Mouse (Mus musculus): ENCODE results near the gene Mcm3ap.

DNA sequence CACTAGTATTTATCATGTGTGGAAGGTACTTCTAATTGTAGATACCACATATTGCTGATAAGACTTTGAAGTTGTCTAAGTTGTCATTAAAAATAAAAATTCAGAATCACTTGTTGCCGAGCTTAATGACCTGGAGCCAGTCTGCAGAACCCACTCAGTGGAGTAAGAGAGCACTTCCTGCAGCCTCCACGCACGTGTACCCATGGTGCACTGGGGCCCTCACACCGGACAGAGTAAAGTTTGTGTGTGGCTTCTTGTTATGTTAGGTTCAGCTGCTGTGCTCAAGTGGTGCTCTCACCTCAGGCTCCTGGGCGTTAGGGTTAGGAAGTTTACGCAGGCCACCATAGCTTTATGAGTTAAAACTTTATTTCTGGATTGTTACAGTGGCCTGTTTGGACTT is 26.8 kb downstream of the Mcm3ap start:
- TF ChIP-seq MEF2A (IDR thresholded peaks at IDR 0.05; ENCODE audit: borderline replicate concordance, low read depth, low read length) (no peak), CTCF (conservative IDR thresholded peaks at IDR 0.05 in 1 of 2, IDR thresholded peaks at IDR 0.05 in 1 of 2; ENCODE audit: low read depth in 2 of 2, low read length in 2 of 2) (no peak), TBP (conservative IDR thresholded peaks at IDR 0.05; ENCODE audit: low read depth, low read length) (no peak), ELF1 (IDR thresholded peaks at IDR 0.05; ENCODE audit: low read depth, low read length) (no peak), EP300 (IDR thresholded peaks at IDR 0.05; ENCODE audit: low read length) (no peak), NELFE (IDR thresholded peaks at IDR 0.05; ENCODE audit: low read depth, low read length) (no peak), CHD2 (IDR thresholded peaks at IDR 0.05; ENCODE audit: low read length) (no peak), ZMIZ1 (IDR thresholded peaks at IDR 0.05; ENCODE audit: low read depth, low read length) (no peak), ZKSCAN1 (IDR thresholded peaks at IDR 0.05; ENCODE audit: borderline replicate concordance, low read depth, low read length) (no peak)
